Mouse (Mus musculus): ENCODE measurements around the gene Pagr1a.

Pagr1a gene

DNA sequence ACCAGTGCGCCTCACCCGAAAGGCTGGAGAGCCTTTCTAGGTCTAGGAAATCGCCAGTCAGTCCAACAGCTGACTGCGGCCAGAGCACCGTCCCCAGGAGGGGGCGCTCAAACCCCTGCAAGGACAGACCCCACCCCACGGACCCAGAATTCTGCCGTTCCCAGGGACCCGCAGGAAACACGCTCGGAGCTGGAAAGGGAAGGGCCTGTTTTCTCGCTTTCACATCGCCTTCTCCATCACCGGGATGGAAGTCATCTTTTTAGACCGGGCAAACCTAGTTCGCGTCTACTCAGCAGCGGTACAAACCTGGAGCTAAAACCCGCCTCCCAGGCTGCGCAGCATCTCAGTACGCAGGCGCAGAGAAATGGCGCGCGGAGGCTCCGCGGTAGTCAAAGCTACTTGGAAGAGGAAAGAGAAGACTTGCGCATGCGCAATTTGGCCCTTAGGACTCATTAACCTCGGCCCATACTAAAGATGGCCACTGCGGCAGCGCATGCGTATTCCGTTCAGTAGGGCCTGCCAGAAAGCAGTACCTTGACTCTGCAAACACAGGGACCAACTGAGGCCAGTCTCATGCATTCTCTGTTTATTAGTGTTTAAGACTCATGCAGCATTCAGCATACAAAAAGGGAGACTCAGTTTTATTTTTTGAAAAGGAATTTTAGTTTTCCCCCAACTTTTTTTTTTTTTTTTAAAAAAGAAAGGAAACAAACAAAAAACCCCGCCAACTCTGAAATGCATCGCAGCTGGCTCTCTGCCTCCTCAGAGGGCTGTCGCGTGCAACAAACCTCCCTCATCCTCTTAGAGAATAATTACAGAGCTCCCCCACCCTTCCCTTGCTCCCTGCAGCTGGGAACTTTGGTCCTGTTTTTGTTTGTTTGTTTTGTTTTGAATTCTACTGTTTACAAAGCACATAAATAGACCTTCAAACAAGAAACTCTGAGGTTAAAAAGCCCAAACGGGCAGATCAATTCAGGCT lies at the start of gene Pagr1a:
TSS of gene Pagr1a (minus strand) at position 382 of the 979 bp plus-strand sequence.
- peak; percentile 100 for DNase-seq (ENCODE audit: extremely low spot score, low read depth, low spot score)

DNA sequence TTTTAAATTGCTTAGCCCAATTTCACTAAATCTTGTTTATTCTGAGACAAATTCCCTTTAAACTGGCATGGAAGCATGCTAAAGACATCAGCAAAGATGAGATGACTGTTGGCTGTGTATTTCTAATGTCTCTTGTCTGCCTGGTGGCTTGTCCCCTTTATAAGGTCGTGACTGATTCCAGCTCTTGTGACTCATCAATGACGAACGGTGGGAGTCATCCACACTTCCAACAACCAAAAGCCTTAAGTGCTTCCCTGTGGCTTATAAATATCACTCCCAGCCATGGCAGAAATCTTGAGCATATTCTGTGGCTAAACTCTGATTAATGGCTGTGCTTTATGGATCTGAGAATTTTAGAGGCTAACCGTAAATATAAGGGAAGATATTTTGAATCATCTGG lies 49.2 kb upstream of the Pagr1a start:
- DNase-seq (ENCODE audit: extremely low spot score, low read depth, low spot score), result no peak

DNA sequence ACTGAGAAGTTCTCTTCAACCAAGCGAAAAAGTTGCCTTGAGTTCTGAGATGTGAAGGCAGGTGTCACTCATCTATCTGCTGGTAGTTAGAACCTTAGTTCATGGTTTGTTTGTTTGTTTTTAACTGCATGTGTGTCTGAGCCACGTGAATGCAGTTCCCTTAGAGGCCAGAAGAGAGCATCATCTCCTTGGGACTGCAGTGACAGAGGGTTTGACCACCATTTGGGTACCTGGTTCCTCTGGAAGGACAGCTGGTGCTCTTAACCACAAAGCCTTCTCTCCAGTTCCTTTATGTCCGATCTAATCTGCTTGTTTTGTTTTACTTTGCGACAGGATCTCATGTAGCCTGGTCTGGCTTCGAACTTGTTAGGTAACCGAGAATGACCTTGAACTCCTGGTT lies 48.4 kb upstream of the Pagr1a start:
- DNase-seq (ENCODE audit: extremely low spot score, low read depth, low spot score), result no peak

DNA sequence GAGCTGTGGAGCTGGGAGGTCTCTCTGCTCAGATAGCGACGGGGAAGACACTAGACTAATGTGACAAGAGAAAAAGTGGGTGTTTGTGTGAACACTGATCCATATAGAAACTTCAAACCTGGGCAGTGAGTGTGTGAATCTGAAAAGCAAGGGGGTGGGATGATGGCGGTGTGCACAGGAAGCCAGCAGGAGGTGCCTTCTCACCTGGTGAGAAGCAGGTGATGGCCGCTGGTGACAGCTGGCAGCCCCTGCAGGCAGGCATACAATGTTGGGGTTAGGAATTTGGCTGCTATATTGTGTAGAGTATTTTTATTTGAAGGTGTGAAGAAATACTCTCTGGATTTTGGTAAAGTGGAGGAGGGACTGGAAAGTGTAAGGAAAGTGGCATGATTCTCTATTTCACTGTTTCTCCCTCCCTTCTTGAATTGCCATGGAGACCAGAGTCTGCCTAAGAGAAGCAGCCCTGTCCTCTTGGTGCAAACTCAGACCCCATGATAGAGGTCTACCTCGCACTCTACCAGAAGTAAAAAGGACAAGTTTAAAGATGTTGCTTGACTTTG lies 38.0 kb upstream of the Pagr1a start:
- DNase-seq (ENCODE audit: extremely low spot score, low read depth, low spot score), result no peak

DNA sequence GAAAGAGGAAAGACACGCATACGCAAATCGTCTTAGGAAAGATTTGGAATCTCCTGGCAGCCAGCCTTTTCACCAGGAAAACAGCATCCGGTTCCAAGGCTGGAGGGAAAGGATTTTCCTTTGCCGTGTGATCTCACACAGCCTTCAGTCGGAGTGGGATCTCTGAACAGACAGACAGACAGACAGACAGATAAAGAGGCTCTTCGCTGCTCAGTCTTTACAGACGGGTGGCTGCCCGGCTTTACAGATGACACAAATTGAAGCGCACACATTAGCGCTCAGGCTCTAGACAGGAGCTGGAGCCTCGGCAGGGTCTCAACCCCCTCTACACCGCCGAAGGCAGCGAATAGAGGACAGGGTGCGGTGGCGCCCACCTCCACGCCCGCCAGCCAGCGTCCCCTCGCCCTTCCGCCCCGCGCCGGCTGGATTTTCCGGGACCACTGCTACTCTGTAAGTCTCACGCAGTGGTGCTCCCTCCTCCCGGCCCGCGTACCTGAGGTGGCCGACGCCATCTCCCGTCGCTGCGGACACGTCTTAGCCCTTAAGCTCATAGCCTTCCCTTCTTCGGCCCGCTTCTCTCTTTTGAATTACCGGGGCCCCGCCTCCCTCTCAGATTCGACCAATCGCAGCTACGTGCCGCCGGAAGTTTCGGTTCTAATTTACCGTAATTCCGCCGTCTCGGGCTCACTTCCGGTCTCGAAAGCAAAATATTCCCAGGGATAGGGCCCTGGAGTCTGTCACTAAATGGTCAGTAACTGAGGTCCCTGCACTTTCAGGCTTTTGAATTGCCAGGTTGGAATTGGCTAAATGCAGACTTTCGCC lies 24.9 kb upstream of the Pagr1a start, which contains the start of gene Kif22:
TSS of gene Kif22 (minus strand) at position 621 of the 822 bp plus-strand sequence.
- peak; percentile 77 for DNase-seq (ENCODE audit: extremely low spot score, low read depth, low spot score)

DNA sequence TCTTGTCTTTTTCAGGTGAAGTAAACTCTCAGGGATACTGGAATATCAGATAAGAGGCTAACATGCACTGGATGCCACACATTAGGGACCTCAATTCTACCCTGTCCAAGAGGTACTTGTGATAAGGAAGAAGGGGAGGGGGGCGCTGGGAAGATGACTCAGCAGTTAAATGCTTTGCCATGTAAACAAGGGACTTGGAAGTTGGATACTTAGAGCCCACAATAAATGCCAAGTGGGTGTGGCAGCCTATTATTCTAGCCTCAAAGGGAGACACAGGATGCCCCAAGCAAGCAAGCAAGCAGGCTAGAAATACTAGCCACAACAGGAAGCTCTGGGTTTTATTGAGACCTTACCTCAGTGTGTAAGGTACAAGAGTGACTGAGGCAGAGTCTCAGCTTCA lies 14.1 kb upstream of the Pagr1a start:
- DNase-seq (ENCODE audit: extremely low spot score, low read depth, low spot score), result no peak

DNA sequence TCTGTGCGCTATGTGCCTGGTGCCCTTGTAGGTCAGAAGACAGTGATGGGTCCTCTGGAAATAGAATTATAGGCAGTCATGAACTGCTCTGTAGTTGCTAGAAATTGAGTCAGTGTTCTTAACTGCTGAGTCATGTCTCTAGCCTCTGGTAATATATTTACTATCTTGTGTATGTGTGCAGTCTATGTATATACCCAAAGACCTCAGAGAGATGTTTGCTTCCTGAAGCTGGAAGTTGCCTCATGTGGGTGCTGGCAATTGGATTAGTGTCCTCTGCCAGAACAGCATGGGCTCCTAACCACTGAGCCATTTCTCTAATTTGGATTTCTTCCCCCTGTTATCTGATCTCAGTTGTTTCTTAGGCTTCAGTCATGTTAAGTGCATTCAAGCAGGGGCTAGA lies 13.0 kb upstream of the Pagr1a start:
- DNase-seq (ENCODE audit: extremely low spot score, low read depth, low spot score), result no peak

DNA sequence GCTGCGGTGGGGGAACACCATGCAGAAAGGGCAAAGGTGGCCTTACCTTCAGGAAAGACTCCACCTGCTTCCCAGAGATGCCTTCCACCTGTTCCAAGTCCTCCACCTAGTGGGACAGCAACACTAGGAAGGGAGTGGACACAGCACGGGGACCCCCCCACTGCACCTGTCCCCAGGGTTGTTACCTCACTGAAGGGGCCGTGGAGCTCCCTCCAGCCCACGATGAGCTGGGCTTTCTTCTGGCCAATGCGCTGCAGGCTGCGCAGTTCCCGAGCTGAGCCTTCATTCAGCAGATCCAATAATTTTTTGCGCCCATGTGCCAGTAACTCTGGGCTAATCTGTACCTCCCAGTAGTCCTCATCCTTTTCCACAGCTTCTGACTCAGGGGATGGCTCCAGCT lies 10.7 kb upstream of the Pagr1a start:
- no peak for DNase-seq (ENCODE audit: extremely low spot score, low read depth, low spot score)

DNA sequence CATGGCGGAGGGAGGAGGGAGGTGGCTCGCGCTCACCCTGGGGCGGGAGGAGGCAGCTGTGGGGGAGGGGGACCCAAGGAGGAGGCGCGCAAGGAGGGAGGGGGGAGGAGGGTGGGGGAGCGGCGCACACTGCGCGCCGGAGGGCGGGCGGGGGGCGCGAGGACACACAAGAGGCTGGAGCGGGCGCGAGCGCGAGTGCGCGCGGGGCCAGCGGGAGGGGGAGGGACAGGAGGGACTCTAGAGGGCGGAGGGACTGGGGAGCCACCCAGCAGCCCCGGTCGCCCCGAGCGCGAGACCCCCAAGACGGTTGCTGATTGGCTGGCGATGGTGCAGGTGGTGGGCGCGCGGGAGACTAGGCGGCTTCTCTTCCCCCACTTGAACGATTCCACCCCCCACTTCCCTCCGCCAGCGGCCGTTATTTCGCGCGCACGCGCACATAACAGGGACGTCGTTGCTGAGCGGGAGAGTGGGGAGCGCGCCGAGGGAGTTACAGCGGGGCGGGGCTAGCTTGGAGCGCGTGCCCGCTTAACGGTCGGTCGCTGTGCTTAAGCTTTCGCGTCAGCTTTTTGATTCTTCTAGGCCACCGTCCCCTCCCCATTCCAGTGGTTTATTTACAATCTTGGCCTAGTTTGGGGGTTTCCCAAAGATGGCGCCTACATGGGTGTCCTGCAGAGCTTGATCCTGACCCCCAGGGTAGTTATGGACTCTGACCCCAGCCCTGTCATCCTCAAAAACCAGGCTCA lies 10.0 kb upstream of the Pagr1a start, which contains the start of gene Maz:
TSS of gene Maz (minus strand) at position 54 of the 743 bp plus-strand sequence.
- DNase-seq (ENCODE audit: extremely low spot score, low read depth, low spot score), result peak; percentile 93

DNA sequence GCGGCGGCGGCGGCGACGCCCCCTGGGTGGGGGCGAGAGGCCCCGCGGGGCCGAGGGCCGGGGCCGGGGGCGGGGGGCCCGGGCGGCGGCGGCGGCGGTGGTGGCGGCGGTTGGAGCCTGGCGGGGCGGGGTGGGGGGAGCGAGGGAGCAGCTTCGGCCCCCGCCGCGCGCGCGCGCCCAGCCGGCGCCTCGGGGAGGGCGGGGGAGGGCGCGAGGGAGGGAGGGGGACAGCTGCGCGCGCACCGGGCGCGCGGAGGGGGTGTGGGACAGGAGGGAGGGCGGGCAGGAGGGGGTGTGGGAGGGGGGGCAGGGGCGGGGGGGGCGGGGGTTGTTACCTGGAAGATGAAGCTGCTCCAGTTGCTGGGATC lies 9.4 kb upstream of the Pagr1a start:
- no peak for DNase-seq (ENCODE audit: extremely low spot score, low read depth, low spot score)

DNA sequence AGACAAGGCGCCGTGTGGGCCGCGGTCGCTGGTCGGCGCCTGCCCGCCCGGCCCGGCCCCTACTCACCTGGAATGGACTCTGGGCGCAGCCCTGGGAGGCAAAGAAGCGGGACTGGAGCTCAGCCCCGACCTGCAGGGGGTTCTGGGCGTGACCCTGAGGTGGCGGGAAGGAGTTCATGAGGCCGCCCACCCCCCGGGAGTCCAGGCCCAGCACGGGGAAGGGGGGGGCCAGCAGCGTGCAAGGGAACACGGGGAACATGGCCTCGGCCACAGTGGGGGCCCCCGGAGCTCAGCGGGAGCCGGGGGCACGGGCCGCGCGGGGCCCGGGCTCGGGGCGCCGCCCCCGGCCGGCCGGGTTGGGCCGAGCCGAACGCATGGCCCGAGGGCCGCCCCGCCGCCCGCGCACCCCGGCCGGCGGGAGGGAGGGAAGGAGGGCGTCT lies 9.0 kb upstream of the Pagr1a start:
- DNase-seq (ENCODE audit: extremely low spot score, low read depth, low spot score), result no peak

DNA sequence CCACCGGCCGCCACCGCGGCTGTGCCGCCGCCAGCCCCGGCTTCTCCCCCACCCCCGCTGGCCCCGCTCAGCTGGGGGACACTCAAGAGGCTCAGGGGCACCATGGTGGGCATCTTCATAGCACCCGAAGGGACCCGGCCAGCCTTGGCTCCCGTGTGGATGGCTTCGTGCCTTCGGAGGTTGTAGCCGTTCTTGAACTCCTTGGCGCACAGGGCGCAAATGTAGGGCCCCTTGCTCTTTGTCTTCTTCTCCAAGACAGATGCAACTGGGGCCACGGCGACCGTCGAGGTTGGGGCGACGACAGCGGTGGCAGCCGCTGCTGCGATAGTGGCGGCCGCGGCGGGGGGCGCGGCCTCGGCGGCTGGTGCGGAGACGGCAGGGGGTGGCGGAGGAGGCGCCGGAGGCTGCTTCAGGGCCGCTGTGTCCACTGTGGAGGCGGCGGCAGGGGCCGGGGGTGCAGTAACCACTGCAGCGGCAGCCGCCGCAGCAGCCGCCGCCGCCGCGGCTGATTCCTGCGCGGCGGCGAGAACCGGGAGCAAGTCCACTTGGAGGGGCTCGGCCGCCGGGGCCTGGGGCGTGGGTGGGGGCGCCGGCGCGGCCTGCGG lies 8.5 kb upstream of the Pagr1a start:
- DNase-seq (ENCODE audit: extremely low spot score, low read depth, low spot score), result no peak

DNA sequence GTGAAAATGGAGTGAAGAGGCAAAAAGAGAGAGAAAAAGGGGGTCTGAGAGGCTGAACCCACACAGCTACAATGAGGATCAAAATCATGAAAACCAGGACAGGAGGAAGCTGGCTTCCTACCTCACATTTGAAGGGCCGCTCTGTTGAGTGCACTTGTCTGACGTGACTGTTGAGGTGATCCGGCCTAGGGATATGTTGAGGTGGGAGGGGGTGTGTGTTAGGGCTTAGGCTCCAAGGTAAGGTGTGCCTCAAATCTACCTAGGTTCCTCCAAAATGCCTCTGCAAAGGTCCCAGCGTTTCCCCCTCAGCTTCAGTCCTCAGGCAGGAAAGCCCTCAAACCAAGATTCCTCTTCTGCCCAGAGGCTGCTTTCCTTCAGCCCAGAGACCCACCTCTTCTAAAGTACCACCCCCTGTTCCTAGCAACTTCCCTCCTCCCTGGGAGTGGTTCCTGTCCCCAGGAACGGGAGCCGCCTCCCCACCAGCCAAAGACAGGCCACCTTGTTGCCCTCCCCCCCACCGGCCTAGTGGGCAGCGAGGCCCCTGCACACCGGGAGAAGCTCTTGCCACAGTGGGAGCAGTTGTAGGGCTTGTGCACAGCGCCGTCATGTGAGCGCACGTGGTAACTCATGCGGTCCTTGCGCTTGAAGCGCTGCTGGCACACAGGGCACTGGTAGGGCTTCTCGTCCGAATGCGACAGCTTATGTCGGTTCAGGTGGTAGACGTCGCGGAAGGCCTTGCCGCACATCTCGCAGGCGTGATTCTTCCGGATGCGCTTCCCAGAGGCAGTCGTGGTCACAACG lies 7.8 kb upstream of the Pagr1a start:
- no peak for DNase-seq (ENCODE audit: extremely low spot score, low read depth, low spot score)

DNA sequence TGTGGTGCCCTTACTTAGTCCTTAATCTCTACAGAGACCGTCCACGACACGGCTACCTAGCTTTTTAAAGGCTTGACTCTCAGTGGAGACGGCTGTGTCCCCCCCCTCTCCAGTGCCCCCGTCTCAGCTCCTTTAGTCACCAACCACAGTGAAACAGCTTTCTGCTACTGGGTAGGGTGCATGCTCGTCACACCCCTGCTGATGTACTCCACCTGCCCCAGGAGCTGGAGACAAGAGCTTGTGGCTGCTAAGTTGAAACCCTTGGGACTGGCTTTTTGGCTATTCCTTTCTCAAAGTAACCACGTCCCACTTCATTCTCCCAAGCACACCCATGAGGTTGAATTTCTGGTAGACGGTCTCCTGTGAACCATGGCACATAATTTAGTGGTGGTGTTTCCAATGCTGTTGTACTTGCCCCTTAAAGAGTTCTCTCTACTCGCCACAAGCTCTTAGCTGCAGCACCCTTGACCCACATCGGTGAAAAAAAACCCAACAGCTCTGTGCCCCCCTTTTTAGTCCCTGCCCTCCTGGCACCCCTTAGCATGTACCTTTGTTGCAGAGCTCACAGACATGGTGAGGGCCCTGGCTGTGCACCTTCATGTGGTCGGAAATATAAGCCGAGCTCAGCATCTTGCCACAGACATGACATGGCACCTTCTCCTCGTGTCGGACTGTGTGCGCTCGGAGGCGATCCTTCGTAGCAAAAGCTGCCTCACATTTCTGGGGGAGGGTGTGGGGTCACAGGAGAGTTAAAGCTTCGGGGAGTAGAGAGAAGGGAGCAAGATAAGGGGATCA lies 6.9 kb upstream of the Pagr1a start:
- DNase-seq (ENCODE audit: extremely low spot score, low read depth, low spot score), result no peak

DNA sequence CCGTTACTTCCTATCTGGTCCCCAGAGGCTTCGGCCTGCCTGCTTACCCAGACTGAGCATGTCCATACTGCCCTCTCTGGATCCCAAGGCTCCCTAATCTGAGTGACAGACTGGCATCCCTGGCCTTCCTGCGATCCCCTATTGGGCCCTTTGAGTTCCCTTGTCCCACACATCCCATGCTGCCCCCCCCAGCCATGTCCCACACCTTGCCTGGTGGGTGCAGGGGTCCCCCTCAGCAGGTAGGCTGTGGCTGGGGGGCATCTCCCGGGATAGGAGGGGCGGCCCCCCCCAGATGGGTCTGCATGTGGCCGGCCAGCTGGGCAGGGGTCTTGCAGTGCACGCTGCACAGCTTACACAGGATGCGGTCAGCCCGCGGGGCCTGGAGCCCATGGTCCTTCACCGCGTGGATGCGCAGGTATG lies 6.1 kb upstream of the Pagr1a start:
- no peak for DNase-seq (ENCODE audit: extremely low spot score, low read depth, low spot score)

DNA sequence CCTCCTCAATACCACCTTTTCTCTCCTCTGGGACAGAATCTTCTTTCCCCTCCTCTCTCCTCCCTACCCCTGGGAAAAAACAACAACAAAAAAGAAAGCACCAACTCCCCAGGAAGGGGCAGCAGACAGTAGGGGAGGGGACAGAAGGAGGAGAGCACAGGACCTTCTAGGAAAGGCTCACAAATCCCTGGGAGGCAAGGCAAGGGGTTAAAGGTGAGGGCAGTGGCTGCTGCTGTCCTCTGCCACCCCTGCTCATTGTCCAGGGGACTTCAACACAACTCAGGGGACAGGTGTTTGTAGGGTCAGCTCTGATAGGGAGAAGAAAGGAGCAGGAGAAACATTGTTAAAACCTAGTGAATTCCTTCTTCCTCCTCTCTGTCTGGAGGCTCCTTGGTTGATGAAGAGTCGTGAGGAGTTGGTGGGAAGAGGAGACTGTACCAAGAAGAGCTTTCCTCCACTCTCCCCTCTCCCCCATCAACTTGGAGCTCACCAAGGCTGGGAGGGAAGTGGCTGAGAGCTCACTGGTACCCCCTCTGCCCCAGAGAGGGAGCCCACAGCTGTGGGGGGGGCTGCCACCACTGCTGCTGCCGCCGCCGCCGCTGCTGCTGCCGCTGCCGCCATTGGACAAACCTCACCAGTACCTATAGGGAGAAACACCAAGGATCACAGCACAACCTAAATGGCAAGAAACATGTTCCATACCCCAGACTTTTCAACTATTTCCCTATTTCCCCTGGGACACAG lies 5.5 kb upstream of the Pagr1a start:
- DNase-seq (ENCODE audit: extremely low spot score, low read depth, low spot score), result no peak

DNA sequence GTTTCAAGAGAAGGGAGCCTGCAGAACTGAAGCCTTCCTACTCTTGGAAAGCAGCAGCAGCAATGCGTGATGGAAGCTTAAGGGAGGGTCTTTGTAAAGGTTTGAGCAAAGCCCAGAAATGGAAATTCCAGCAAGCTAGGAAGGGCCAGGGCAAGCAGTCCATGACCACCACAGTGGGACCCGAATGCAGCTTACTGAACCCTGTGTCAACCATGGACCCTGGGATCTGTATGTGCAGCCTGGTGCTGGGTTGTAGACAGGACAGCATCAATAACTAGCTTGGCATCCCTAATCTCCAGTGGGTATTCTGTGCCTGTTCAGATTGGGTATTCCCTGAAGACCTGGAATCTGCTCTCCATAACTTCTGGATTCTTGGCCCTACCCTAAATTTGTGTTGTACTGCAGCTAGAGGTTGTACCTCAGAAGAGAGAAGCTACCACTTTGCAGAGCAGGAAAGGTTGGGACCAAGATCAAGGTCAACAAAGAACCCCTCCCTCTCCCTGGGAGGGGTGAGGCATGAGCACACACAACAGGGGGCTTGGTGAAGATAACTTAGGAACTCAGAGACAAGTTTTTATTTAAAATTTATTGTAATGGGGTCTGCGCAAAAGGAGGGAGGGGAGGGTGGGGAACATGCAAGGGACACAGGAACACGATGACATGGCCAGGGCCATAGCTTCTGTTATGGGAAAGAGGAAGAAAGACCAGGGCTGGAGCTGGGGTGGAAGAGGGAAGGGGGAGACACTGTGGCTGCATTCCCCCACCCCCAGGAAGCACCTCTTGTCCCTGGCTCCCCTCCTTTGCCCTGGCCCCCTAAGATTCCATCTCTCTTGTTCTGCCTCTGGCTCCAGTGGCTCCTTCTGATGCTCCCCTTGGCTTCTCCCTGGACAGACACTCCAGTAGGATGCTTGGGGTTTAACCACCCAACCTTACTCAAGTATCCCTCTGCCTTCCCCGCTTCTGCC lies 4.7 kb upstream of the Pagr1a start:
- DNase-seq (ENCODE audit: extremely low spot score, low read depth, low spot score), result no peak
